Mouse (Mus musculus): ENCODE data around the gene Tspan14. TPM values are rescaled to one million over a fixed set of nuclear protein-coding genes. Genes with fewer than 3 reads are reported as not detected.

The Tspan14 gene
- polyA plus RNA-seq, 1 experiment: 47.7 TPM

DNA sequence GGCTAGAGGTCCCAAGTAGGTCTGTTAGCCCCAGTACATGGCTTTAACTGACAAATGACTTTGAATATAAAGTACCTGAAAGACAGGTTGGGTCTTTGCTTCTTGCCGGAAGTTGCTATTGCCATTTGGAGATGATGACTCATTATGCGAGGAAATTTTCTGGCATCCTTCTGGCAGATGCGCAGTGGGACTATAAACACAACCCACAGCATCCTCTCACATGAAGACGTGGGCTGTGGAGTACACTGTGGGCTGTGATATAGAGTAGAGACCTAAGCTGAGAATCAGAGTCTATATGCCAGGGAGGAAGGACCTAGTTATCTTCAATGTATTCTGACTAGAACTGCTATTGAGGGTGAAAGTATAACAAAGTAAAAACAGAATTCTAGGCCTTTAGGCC is 75.1 kb downstream of the Tspan14 start:
- no peak for DNase-seq (ENCODE audit: extremely low spot score in 1 of 2, low spot score in 1 of 2)

GRCm38 (mm10) chr14:40889704-40890103 is 76.9 kb downstream of the Tspan14 start:
- DNase-seq (ENCODE audit: extremely low spot score in 1 of 2, low spot score in 1 of 2): no peak

- DNase-seq (ENCODE audit: extremely low spot score in 1 of 2, low spot score in 1 of 2): no peak
Observed at GRCm38 (mm10) chr14:40889181-40889580, 77.4 kb downstream of the Tspan14 start.

DNA sequence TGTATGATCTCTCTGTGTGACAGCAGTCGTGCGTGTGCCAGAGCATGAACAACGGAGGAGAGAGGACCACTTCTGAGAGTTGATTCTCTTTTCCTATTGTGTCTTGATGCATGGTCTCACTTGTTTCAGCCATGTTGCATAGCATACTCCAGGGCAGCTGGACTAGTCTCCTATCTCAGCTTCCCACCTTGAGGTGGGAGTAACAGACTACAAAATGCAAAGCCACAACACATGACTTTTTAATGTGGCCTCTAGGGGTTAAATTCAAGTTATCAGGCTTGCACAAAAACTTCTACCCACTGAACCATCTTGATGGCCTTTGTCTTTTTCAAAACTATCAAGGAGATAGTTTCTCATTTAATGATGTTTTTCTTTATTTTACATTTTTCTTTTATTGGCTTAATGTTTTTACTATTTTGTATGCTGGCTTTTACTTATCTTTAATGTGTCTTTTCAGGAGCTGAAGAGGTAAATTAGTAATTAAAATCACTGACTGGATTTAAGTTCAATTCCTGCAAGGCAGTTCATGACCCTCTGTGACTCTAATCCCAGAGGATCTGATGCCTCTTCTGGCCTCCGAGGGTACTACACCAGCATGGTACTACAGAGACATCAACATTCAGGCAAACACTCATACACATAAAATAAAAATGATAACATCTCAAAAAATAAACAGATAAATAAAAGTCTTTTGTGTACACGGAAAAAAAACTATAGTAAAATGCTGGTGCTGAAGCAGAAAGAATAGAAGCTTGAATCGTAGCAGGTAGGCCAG is 80.0 kb downstream of the Tspan14 start:
- DNase-seq (ENCODE audit: extremely low spot score in 1 of 2, low spot score in 1 of 2): no peak

DNA sequence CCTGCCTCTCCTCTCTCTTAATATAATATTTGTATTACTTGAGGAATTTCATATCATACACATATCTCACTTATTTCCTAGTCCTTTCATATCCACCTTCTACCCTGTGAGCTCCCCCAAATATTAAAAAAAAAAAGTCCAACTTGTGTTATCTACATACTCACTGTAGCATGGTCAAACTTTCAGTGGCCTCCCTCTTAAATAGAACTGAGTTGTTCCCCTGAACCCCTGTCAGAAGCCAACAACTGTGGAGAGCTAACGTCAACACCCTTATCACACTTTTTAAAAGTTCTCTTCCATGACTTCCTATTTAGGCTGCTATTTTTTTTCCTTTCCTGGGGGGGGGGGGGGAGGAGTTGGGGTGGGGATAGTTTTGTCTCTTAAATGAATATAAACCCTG is 80.9 kb downstream of the Tspan14 start:
- DNase-seq (ENCODE audit: extremely low spot score in 1 of 2, low spot score in 1 of 2): no peak

- DNase-seq (ENCODE audit: extremely low spot score in 1 of 2, low spot score in 1 of 2): peak; percentile 40 to 68
Observed at GRCm38 (mm10) chr14:40885225-40885624, 81.4 kb downstream of the Tspan14 start.

DNA sequence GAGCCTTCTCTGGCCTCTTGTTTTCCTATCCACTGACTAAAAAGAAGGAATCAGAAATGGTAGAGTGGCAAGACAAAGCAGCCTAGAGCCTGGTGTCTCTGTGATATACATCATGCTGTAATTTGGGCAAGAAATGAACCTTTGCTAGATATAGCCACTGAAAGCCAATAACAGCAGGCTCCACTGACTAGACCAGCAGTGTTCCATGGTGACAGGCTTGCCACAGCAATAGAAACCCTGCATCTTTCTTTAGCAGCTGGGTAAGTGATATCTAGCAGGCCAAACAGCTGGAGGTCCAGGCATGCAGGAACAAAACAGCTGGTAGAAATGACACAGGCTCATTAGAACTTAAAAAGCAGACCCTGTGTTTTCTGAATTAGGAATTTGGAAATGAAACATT is 92.0 kb downstream of the Tspan14 start:
- DNase-seq (ENCODE audit: extremely low spot score in 1 of 2, low spot score in 1 of 2): no peak

DNA sequence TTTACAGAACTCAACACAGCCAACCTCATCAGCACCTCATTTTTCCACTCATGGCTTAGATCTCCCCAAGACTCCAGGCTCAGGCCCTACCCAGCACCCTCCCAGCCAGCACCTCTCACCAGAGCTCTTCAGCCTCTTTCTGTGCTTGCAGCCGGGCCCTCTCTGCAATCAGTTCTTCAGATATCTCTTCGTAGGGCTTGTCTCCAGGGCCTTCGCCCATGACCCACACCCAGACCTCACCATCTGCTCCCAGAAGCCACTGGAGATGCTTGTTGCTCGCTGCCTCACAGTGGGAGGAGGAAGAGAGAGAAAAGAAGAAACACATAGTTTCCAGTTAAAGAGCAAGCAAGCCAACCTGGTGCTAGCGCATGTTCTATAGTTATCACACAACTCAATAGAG is 92.6 kb downstream of the Tspan14 start:
- DNase-seq (ENCODE audit: extremely low spot score in 1 of 2, low spot score in 1 of 2): no peak

DNA sequence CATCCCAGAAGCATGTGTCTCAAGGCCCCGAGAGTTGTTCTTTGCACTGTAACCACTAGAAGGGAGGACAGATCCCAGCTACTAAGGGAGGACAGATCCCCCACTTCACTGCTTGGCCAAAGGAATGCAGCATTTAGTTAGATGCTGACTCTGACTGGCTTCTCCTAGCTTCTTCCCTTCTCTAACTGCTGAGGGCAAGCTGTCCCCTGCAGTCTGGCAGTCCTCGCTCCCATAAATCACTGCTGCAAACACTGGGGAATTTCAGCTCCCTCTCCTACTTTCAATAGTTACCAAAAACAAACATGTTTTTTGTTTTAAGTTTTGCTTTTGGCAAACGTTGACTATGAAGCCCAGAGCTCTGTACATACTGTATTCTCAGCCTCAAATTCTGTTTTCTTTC is 96.0 kb downstream of the Tspan14 start:
- DNase-seq (ENCODE audit: extremely low spot score in 1 of 2, low spot score in 1 of 2): no peak

DNA sequence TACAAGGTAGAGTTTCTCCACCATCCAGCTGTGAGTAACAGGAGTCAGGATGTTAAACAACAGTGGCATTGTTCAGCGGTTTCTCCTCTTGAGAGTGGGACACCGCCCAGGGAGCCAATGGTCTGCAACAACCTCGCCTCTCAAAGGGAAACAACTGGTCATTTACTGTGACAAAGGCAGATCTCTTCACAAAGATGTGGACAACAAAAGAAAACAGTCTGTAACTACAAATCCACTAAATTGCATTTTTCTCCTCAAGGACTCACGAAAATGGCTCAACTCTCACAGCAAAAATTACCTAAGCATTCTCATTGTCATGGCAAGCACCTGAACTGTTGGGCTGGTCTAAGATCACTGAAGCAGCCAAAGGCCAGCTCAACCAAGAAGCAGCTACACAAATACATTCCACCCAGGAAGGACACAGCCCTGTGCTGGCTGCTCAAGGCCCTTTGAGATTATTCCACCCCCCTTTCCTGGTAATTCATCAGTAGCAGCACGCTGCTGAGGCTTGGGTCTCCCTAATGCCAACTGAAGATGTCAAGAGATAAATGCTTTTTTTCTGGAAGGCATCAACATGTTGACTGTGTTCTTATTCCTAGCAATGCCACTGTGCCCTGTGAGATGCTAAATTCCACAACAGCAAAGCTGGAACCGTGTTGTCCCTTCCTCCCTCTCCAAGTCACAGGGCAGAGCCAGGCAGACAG is 101.6 kb downstream of the Tspan14 start:
- no peak for DNase-seq (ENCODE audit: extremely low spot score in 1 of 2, low spot score in 1 of 2)

DNA sequence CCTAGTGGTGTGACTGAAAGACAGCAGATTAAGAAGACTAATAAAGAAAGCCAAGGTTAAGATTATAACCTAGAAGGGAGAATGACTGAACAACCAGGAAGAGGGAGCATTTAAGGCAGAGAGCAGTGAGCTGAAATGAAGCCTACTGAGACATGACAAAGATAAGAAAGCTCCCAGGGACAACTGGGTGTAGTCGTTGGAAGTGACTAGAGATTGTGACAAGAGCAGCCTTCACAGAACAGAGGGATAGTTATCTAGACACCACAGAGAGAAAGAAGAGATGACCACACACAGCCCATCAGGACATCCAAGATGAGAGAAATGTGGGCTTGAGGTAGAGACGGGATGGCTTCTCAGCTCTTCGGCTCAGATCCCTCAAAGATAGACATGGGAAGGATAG is 102.9 kb downstream of the Tspan14 start:
- no peak for DNase-seq (ENCODE audit: extremely low spot score in 1 of 2, low spot score in 1 of 2)

GRCm38 (mm10) chr14:40863022-40863421 is 103.6 kb downstream of the Tspan14 start:
- DNase-seq (ENCODE audit: extremely low spot score in 1 of 2, low spot score in 1 of 2): no peak

Other genes with a start within 250 kb of the Tspan14 start
- gene Sh2d4b, start 73.5 kb downstream of the Tspan14 start, polyA plus RNA-seq (2012; rRNA removed): 1.1 and 1.3 TPM in 2 replicates
- gene Fam213a, start 47.0 kb upstream of the Tspan14 start, polyA plus RNA-seq (2012; rRNA removed): 137 and 138 TPM in 2 replicates
- 0.55 and 0.66 TPM in 2 replicates for gene Dydc2, start 102.4 kb upstream of the Tspan14 start, polyA plus RNA-seq (2012; rRNA removed)
- not detected in 2 replicates for gene Dydc1, start 106.1 kb upstream of the Tspan14 start, polyA plus RNA-seq (2012; rRNA removed)
- gene Mat1a, start 138.2 kb upstream of the Tspan14 start, polyA plus RNA-seq (2012; rRNA removed): 0.06 TPM in 1 of 2 replicates, not detected in the other
- not detected in 2 replicates for gene Sftpa1, start 165.0 kb upstream of the Tspan14 start, polyA plus RNA-seq (2012; rRNA removed)
- not detected in 2 replicates for gene Mbl1, start 184.7 kb upstream of the Tspan14 start, polyA plus RNA-seq (2012; rRNA removed)
- gene Sftpd, start 218.3 kb upstream of the Tspan14 start, polyA plus RNA-seq (2012; rRNA removed): not detected in 2 replicates